Mouse (Mus musculus) midbrain, embryonic 15.5 days (tissue): ENCODE data around the gene Tekt1. TPM values are rescaled to one million over a fixed set of nuclear protein-coding genes. Genes with fewer than 3 reads are reported as not detected.

ENCODE experiments used
- ATAC-seq: fragments of 200-750 bp; cut with Nextera tagmentation; replicated peaks from 2 replicates; pipeline ENCODE4 v1.8.0; 2017; ENCODE audit warnings: moderate TSS enrichment
- H3K27ac ChIP-seq: fragments of 300-500 bp; sonication (generic); 2 replicates; pipeline ENCODE4 v1.5.1; 2015; ENCODE audit warnings: mild to moderate bottlenecking, inconsistent platforms
- H3K27me3 ChIP-seq: fragments of 300-500 bp; sonication (generic); replicated peaks from 2 replicates; pipeline ENCODE4 v1.6.1; 2015; ENCODE audit warnings: inconsistent platforms
- H3K36me3 ChIP-seq: fragments of 300-500 bp; sonication (generic); replicated peaks from 2 replicates; pipeline ENCODE4 v1.6.1; 2015; ENCODE audit warnings: inconsistent platforms
- H3K4me1 ChIP-seq: fragments of 300-500 bp; sonication (generic); 2 replicates; pipeline ENCODE4 v1.6.1; 2015; ENCODE audit warnings: inconsistent platforms
- H3K4me2 ChIP-seq: fragments of 300-500 bp; sonication (generic); 2 replicates; pipeline ENCODE4 v1.6.1; 2015; ENCODE audit warnings: inconsistent platforms, mild to moderate bottlenecking, moderate library complexity
- H3K4me3 ChIP-seq: fragments of 300-500 bp; sonication (generic); 2 replicates; pipeline ENCODE4 v1.5.1; 2015; ENCODE audit warnings: mild to moderate bottlenecking, inconsistent platforms
- H3K9ac ChIP-seq: fragments of 300-500 bp; sonication (generic); 2 replicates; pipeline ENCODE4 v1.6.1; 2015; ENCODE audit warnings: mild to moderate bottlenecking, inconsistent platforms
- H3K9me3 ChIP-seq: fragments of 300-500 bp; sonication (generic); 2 replicates; pipeline ENCODE4 v1.6.1; 2016; ENCODE audit warnings: inconsistent platforms
- WGBS: fragments of 180-500 bp; shearing (Covaris S2); methylation state at CpG from one replicate; pipeline ENCODE4 v1.1.7; 2015; ENCODE audit warnings: mixed read lengths; 5-methylcytosine and 5-hydroxymethylcytosine counted together
- polyA plus RNA-seq: library from polyadenylated mRNA; unstranded; fragments of >200 nt; fragmentation: Nextera tagmentation; extraction: Ambion mirVana; gene quantifications from 2 replicates; pipeline ENCODE4 v1.2.1, GENCODE M21; 2015

Tekt1 gene
- polyA plus RNA-seq, 1 experiment from 2014 or later = 11.2 TPM

GRCm38 (mm10) chr11:72379351-72379750 lies 17.1 kb upstream of the Tekt1 start:
- WGBS = 89% methylated on average over 4 of the region's 4 CpGs
- no peaks in the 10 kb centered on the region for H3K4me1 ChIP-seq
- no peak overlapping the region for H3K4me3 ChIP-seq
- no peak overlapping the region for H3K27ac ChIP-seq
- no peaks in the 10 kb centered on the region for H3K27me3 ChIP-seq
- no peak for ATAC-seq
- H3K9me3 ChIP-seq = no peaks in the 10 kb centered on the region
- no peaks in the 10 kb centered on the region for H3K36me3 ChIP-seq
- H3K4me2 ChIP-seq = no peak overlapping the region
- H3K9ac ChIP-seq = no peak overlapping the region

GRCm38 (mm10) chr11:72378222-72378621 lies 16.0 kb upstream of the Tekt1 start:
- Histone ChIP-seq H3K4me1 (no peaks in the 10 kb centered on the region), H3K36me3 (no peaks in the 10 kb centered on the region), H3K4me2 (no peak overlapping the region), H3K27me3 (no peaks in the 10 kb centered on the region), H3K27ac (no peak overlapping the region), H3K9ac (no peak overlapping the region), H3K9me3 (no peaks in the 10 kb centered on the region), H3K4me3 (no peak overlapping the region)
- no peak for ATAC-seq
- 72% methylated on average over 7 of the region's 7 CpGs for WGBS

- Histone ChIP-seq H3K27ac (no peak overlapping the region), H3K36me3 (no peaks in the 10 kb centered on the region), H3K4me3 (no peak overlapping the region), H3K27me3 (no peaks in the 10 kb centered on the region), H3K9ac (no peak overlapping the region), H3K4me1 (no peaks in the 10 kb centered on the region), H3K4me2 (no peak overlapping the region), H3K9me3 (no peaks in the 10 kb centered on the region)
- 80% methylated on average over 2 of the region's 2 CpGs for WGBS
- ATAC-seq = no peak
Observed at GRCm38 (mm10) chr11:72376562-72376961, 14.3 kb upstream of the Tekt1 start.

GRCm38 (mm10) chr11:72369904-72370672 lies 7.8 kb upstream of the Tekt1 start:
- Histone ChIP-seq H3K4me1 (no peaks in the 10 kb centered on the region), H3K4me2 (no peak overlapping the region), H3K27ac (no peak overlapping the region), H3K27me3 (no peaks in the 10 kb centered on the region), H3K9ac (no peak overlapping the region), H3K4me3 (no peak overlapping the region), H3K9me3 (no peaks in the 10 kb centered on the region), H3K36me3 (no peaks in the 10 kb centered on the region)
- 36% methylated on average over 12 of the region's 12 CpGs for WGBS
- ATAC-seq = no peak

GRCm38 (mm10) chr11:72367934-72368674 lies 5.9 kb upstream of the Tekt1 start:
- no peak overlapping the region for H3K9ac ChIP-seq
- H3K4me1 ChIP-seq = no peaks in the 10 kb centered on the region
- H3K27me3 ChIP-seq = no peaks in the 10 kb centered on the region
- H3K36me3 ChIP-seq = no peaks in the 10 kb centered on the region
- no peak overlapping the region for H3K4me3 ChIP-seq
- WGBS = 51% methylated on average over 11 of the region's 11 CpGs
- no peak overlapping the region for H3K27ac ChIP-seq
- H3K4me2 ChIP-seq = no peak overlapping the region
- no peak for ATAC-seq
- H3K9me3 ChIP-seq = no peaks in the 10 kb centered on the region

GRCm38 (mm10) chr11:72366126-72366525 lies 3.9 kb upstream of the Tekt1 start:
- no peak overlapping the region for H3K9ac ChIP-seq
- no peak for ATAC-seq
- peaks cover 12% of the 10 kb centered on the region; the same call in 1 of the 2 replicates for H3K4me1 ChIP-seq
- H3K4me3 ChIP-seq = no peak overlapping the region
- no peak overlapping the region for H3K4me2 ChIP-seq
- H3K27ac ChIP-seq = no peak overlapping the region
- H3K27me3 ChIP-seq = no peaks in the 10 kb centered on the region
- H3K36me3 ChIP-seq = no peaks in the 10 kb centered on the region
- H3K9me3 ChIP-seq = no peaks in the 10 kb centered on the region
- WGBS = 88% methylated on average over 9 of the region's 9 CpGs

- Histone ChIP-seq H3K4me1 (peaks cover 13% of the 10 kb centered on the region; the same call in 1 of the 2 replicates), H3K9me3 (no peaks in the 10 kb centered on the region), H3K4me2 (no peak overlapping the region), H3K27ac (no peak overlapping the region), H3K4me3 (no peak overlapping the region), H3K36me3 (no peaks in the 10 kb centered on the region), H3K27me3 (no peaks in the 10 kb centered on the region), H3K9ac (no peak overlapping the region)
- ATAC-seq = no peak
- 93% methylated on average over 5 of the region's 5 CpGs for WGBS
Observed at GRCm38 (mm10) chr11:72364526-72364925, 2.3 kb upstream of the Tekt1 start.

GRCm38 (mm10) chr11:72363523-72364240 lies 1.4 kb upstream of the Tekt1 start:
- H3K36me3 ChIP-seq = no peaks in the 10 kb centered on the region
- WGBS = 75% methylated on average over 8 of the region's 8 CpGs
- peaks cover 13% of the 10 kb centered on the region; the same call in 1 of the 2 replicates for H3K4me1 ChIP-seq
- no peak for ATAC-seq
- no peak overlapping the region for H3K9ac ChIP-seq
- no peaks in the 10 kb centered on the region for H3K27me3 ChIP-seq
- H3K9me3 ChIP-seq = no peaks in the 10 kb centered on the region
- H3K4me3 ChIP-seq = no peak overlapping the region
- no peak overlapping the region for H3K4me2 ChIP-seq
- no peak overlapping the region for H3K27ac ChIP-seq

- Histone ChIP-seq H3K36me3 (no peaks in the 10 kb centered on the region), H3K27me3 (no peaks in the 10 kb centered on the region), H3K4me3 (peak overlapping the region; percentile 49), H3K9me3 (no peaks in the 10 kb centered on the region), H3K27ac (peak overlapping the region; percentile 75), H3K9ac (peak overlapping the region; percentile 42), H3K4me1 (peaks cover 13% of the 10 kb centered on the region; the same call in 1 of the 2 replicates), H3K4me2 (peak overlapping the region; percentile 83)
- 7% methylated on average over 42 of the region's 42 CpGs for WGBS
- ATAC-seq = peak; percentile 96
Observed at GRCm38 (mm10) chr11:72361385-72362346, 576 bp downstream of the Tekt1 start.

GRCm38 (mm10) chr11:72354971-72355728 lies 7.1 kb downstream of the Tekt1 start:
- Histone ChIP-seq H3K4me2 (peak overlapping the region; percentile 19; the same call in 1 of the 2 replicates), H3K27me3 (no peaks in the 10 kb centered on the region), H3K4me1 (peaks cover 4% of the 10 kb centered on the region; the same call in 1 of the 2 replicates), H3K27ac (no peak overlapping the region), H3K9me3 (no peaks in the 10 kb centered on the region), H3K9ac (no peak overlapping the region), H3K4me3 (no peak overlapping the region), H3K36me3 (no peaks in the 10 kb centered on the region)
- no peak for ATAC-seq
- 30% methylated on average over 20 of the region's 20 CpGs for WGBS

GRCm38 (mm10) chr11:72353186-72353585 lies 9.1 kb downstream of the Tekt1 start:
- WGBS = 77% methylated on average over 3 of the region's 3 CpGs
- H3K4me2 ChIP-seq = no peak overlapping the region
- H3K27ac ChIP-seq = no peak overlapping the region
- ATAC-seq = no peak
- H3K9ac ChIP-seq = no peak overlapping the region
- no peaks in the 10 kb centered on the region for H3K36me3 ChIP-seq
- H3K9me3 ChIP-seq = no peaks in the 10 kb centered on the region
- peaks cover 4% of the 10 kb centered on the region; the same call in 1 of the 2 replicates for H3K4me1 ChIP-seq
- H3K27me3 ChIP-seq = no peaks in the 10 kb centered on the region
- H3K4me3 ChIP-seq = no peak overlapping the region
